Mouse (Mus musculus) ES-E14 (cell line): ENCODE measurements around the gene Scfd2. TPM values are rescaled to one million over a fixed set of nuclear protein-coding genes. Genes with fewer than 3 reads are reported as not detected.

Source experiments
- DNase-seq: peaks from one replicate; pipeline ENCODE4 v3.0.0-alpha.2; 2013; ENCODE audit warnings: low read depth, low spot score
- H3K27ac ChIP-seq: 2 replicates; pipeline ENCODE4 v1.5.1; 2012; ENCODE audit warnings: low read depth, mild to moderate bottlenecking, low read length, moderate library complexity, mixed read lengths; ENCODE audit not compliant: poor library complexity, insufficient read depth, severe bottlenecking
- H3K36me3 ChIP-seq: 2 replicates; pipeline ENCODE4 v1.6.1; 2012; ENCODE audit warnings: mild to moderate bottlenecking, low read length, moderate library complexity, mixed read lengths; ENCODE audit not compliant: control insufficient read depth, poor library complexity, insufficient read depth, severe bottlenecking
- H3K4me1 ChIP-seq, 2 experiments: fragments of 150-350 bp in 1 of 2; sonication (generic) in 1 of 2; 2 replicates each; pipeline ENCODE4 v1.6.1; 2012; ENCODE audit warnings: low read length in 2 of 2, mild to moderate bottlenecking in 1 of 2, mixed read lengths in 1 of 2; ENCODE audit not compliant: control insufficient read depth in 2 of 2, insufficient read depth in 2 of 2, poor library complexity in 1 of 2
- H3K4me3 ChIP-seq, 2 experiments: fragments of 150-350 bp in 1 of 2; sonication (generic) in 1 of 2; 2 replicates each; pipeline ENCODE4 v1.5.1; 2012; ENCODE audit warnings: low read length in 2 of 2, low read depth in 1 of 2, mild to moderate bottlenecking in 1 of 2, mixed read lengths in 1 of 2; ENCODE audit not compliant: insufficient read depth in 1 of 2, poor library complexity in 1 of 2, severe bottlenecking in 1 of 2
- H3K9ac ChIP-seq: 2 replicates; pipeline ENCODE4 v1.6.1; 2012; ENCODE audit warnings: low read depth, mild to moderate bottlenecking, low read length, mixed read lengths; ENCODE audit not compliant: poor library complexity, insufficient read depth, severe bottlenecking
- H3K9me3 ChIP-seq: fragments of 150-350 bp; sonication (generic); 2 replicates; pipeline ENCODE4 v1.6.1; 2012; ENCODE audit warnings: low read depth, mild to moderate bottlenecking, low read length; ENCODE audit not compliant: control insufficient read depth, insufficient read depth
- CHD2 ChIP-seq: IDR thresholded peaks from 2 replicates; pipeline ENCODE4 v1.6.1; 2014; ENCODE audit warnings: mild to moderate bottlenecking, low read depth, low read length, inconsistent platforms
- HCFC1 ChIP-seq: IDR thresholded peaks from 2 replicates; pipeline ENCODE4 v1.6.1; 2012; ENCODE audit warnings: low read length, inconsistent platforms, borderline replicate concordance; ENCODE audit not compliant: insufficient read depth
- MAFK ChIP-seq: IDR thresholded peaks from 2 replicates; pipeline ENCODE4 v1.6.1; 2014; ENCODE audit warnings: mild to moderate bottlenecking, low read depth, low read length, inconsistent platforms; ENCODE audit not compliant: insufficient read depth
- ZC3H11A ChIP-seq: IDR thresholded peaks from 2 replicates; pipeline ENCODE4 v1.6.1; 2012; ENCODE audit warnings: low read depth, mild to moderate bottlenecking, inconsistent platforms, low read length, borderline replicate concordance
- ZNF384 ChIP-seq: IDR thresholded peaks from 2 replicates; pipeline ENCODE4 v1.6.1; 2012; ENCODE audit warnings: low read depth, low read length, inconsistent platforms
- in situ Hi-C, 2 experiments: fragments of 600-800 bp; cut with MboI; formaldehyde crosslinking; loops; one replicate each; pipeline ENCODE4 v1.15.1; 2025; ENCODE audit warnings: low sequenced_read_pairs in 2 of 2, inconsistent platforms in 1 of 2; ENCODE audit not compliant: unreplicated experiment in 2 of 2
- total RNA-seq: library from RNA; depleted of rRNA; stranded (reverse); fragments of 300-350 nt; gene quantifications from 2 replicates; pipeline ENCODE4 v1.2.3, GENCODE M21; 2012

The Scfd2 gene
- total RNA-seq, 1 experiment = 25.8 TPM

GRCm38 (mm10) chr5:74319551-74319950, 212.0 kb downstream of the Scfd2 start:
- Histone ChIP-seq H3K9ac (no peak overlapping the region), H3K4me3 (no peak overlapping the region), H3K9me3 (no peaks in the 10 kb centered on the region), H3K27ac (no peak overlapping the region), H3K36me3 (no peaks in the 10 kb centered on the region), H3K4me1 (no peaks in the 10 kb centered on the region)
- TF ChIP-seq MAFK = no peak
- no peak for TF ChIP-seq ZC3H11A
- TF ChIP-seq CHD2 = no peak
- TF ChIP-seq HCFC1 = no peak
- no peak for TF ChIP-seq ZNF384
- no peak for DNase-seq
- in situ Hi-C loops = loop anchor here in 1 of 2 experiments (25.0 kb wide), 1 partner anchor 618 kb away; no protein-coding TSS in a partner anchor

GRCm38 (mm10) chr5:74317174-74317573, 214.4 kb downstream of the Scfd2 start:
- no peaks in the 10 kb centered on the region for H3K36me3 ChIP-seq
- in situ Hi-C loops = loop anchor here in 1 of 2 experiments (25.0 kb wide), 1 partner anchor 620 kb away; no protein-coding TSS in a partner anchor
- H3K4me3 ChIP-seq = no peak overlapping the region
- H3K9ac ChIP-seq = no peak overlapping the region
- DNase-seq = no peak
- H3K27ac ChIP-seq = no peak overlapping the region
- no peaks in the 10 kb centered on the region for H3K9me3 ChIP-seq
- TF ChIP-seq CHD2 (no peak), HCFC1 (no peak), ZC3H11A (no peak), ZNF384 (no peak), MAFK (no peak)
- no peaks in the 10 kb centered on the region for H3K4me1 ChIP-seq

GRCm38 (mm10) chr5:74316333-74316945, 215.1 kb downstream of the Scfd2 start:
- DNase-seq = no peak
- H3K27ac ChIP-seq = no peak overlapping the region
- H3K9ac ChIP-seq = no peak overlapping the region
- H3K4me1 ChIP-seq = no peaks in the 10 kb centered on the region
- H3K9me3 ChIP-seq = no peaks in the 10 kb centered on the region
- in situ Hi-C loops = loop anchor here in 1 of 2 experiments (25.0 kb wide), 1 partner anchor 621 kb away; no protein-coding TSS in a partner anchor
- no peak for TF ChIP-seq MAFK
- TF ChIP-seq CHD2 = no peak
- no peak for TF ChIP-seq ZC3H11A
- no peak for TF ChIP-seq HCFC1
- no peak for TF ChIP-seq ZNF384
- H3K36me3 ChIP-seq = no peaks in the 10 kb centered on the region
- no peak overlapping the region for H3K4me3 ChIP-seq

DNA sequence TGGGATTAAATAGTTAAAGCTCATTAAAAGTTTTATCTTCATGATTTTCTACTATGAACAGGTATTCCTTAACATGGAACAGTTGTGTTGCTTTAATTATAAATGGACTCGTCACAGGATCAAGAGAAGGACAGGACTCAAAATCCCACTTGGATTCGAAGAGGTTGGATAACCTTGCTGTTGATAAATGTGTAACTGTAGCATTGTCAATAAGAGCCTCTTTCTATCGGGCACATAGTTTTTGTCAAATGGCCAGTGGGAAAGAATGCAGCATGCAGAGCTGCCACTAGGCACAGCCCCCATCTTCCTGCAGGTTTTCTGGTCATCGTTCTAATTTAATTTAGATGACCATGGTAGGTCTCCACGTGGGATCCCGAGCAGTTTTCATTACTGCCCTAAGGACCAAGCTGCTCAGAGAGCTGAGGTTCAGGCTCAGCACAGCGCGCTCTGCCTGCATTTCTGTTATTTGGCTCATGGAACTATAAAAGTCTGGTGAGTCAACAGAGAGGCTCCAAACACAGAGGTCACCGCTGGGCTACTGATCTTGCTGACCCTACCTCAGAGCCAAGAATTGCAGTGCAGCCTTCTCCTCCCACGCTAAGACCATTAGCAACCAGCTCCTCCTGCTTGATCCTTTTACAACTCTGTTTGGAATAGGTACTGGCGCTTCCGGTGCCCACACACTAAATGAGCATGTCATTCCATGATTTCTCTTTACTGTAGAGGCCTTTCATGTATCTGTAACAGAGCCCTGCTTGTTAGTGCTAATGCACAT, 215.9 kb downstream of the Scfd2 start:
- H3K4me1 ChIP-seq = no peaks in the 10 kb centered on the region
- H3K4me3 ChIP-seq = no peak overlapping the region
- H3K36me3 ChIP-seq = no peaks in the 10 kb centered on the region
- in situ Hi-C loops = loop anchor here in 1 of 2 experiments (25.0 kb wide), 1 partner anchor 622 kb away; no protein-coding TSS in a partner anchor
- H3K9me3 ChIP-seq = no peaks in the 10 kb centered on the region
- H3K27ac ChIP-seq = no peak overlapping the region
- H3K9ac ChIP-seq = no peak overlapping the region
- DNase-seq = no peak
- TF ChIP-seq MAFK (no peak), ZC3H11A (no peak), HCFC1 (no peak), CHD2 (no peak), ZNF384 (no peak)
